Mouse (Mus musculus) bone marrow macrophage, adult 2 months (primary cell): ENCODE measurements around the gene Cirbp. TPM values are rescaled to one million over a fixed set of nuclear protein-coding genes. Genes with fewer than 3 reads are reported as not detected.

Experiments used
- H3K27ac ChIP-seq: 2 replicates; pipeline ENCODE4 v1.5.1; 2012; ENCODE audit warnings: low read depth, low read length; ENCODE audit not compliant: insufficient read depth
- H3K4me1 ChIP-seq: 2 replicates; pipeline ENCODE4 v1.6.1; 2012; ENCODE audit warnings: low read length; ENCODE audit not compliant: control insufficient read depth, insufficient read depth
- H3K4me3 ChIP-seq: 2 replicates; pipeline ENCODE4 v1.5.1; 2012; ENCODE audit warnings: mild to moderate bottlenecking, low read length, moderate library complexity; ENCODE audit not compliant: insufficient read depth
- CTCF ChIP-seq: IDR thresholded peaks from 2 replicates; pipeline ENCODE4 v1.5.1; 2012; ENCODE audit warnings: low read depth, mild to moderate bottlenecking, low read length, moderate library complexity
- POLR2A ChIP-seq: IDR thresholded peaks from 2 replicates; pipeline ENCODE4 v1.6.1; 2012; ENCODE audit warnings: mild to moderate bottlenecking, low read depth, low read length, borderline replicate concordance
- polyA plus RNA-seq: library from polyadenylated mRNA; stranded (reverse); fragments of >200 nt; gene quantifications from 2 replicates; pipeline ENCODE4 v1.2.4, GENCODE M21; 2012; ENCODE audit not compliant: missing spikeins, insufficient read depth, insufficient read length

Cirbp gene
- polyA plus RNA-seq, 1 experiment, result 48.0 TPM

- peak overlapping the region; percentile 86 for H3K27ac ChIP-seq
- no peak for TF ChIP-seq CTCF
- no peak for TF ChIP-seq POLR2A
- H3K4me1 ChIP-seq, result peaks cover 11% of the 10 kb centered on the region
- H3K4me3 ChIP-seq, result peak overlapping the region; percentile 73
These were observed 16.2 kb upstream of the Cirbp start for GRCm38 (mm10) chr10:80149291-80150225.

GRCm38 (mm10) chr10:80150226-80151210, 15.3 kb upstream of the Cirbp start:
- Histone ChIP-seq H3K4me1 (peaks cover 19% of the 10 kb centered on the region), H3K4me3 (peak overlapping the region; percentile 73), H3K27ac (peak overlapping the region; percentile 94)
- TF ChIP-seq POLR2A, result no peak

GRCm38 (mm10) chr10:80151211-80152034, 14.4 kb upstream of the Cirbp start:
- Histone ChIP-seq H3K4me3 (peak overlapping the region; percentile 73), H3K27ac (peak overlapping the region; percentile 94), H3K4me1 (peaks cover 27% of the 10 kb centered on the region)
- TF ChIP-seq POLR2A (no peak), CTCF (no peak)

- peak overlapping the region; percentile 73 for H3K4me3 ChIP-seq
- peaks cover 30% of the 10 kb centered on the region for H3K4me1 ChIP-seq
- TF ChIP-seq CTCF (no peak), POLR2A (no peak)
- H3K27ac ChIP-seq, result peak overlapping the region; percentile 94
These were observed 13.5 kb upstream of the Cirbp start for GRCm38 (mm10) chr10:80152071-80152872.

GRCm38 (mm10) chr10:80152873-80153260, 12.9 kb upstream of the Cirbp start:
- peak overlapping the region; percentile 94 for H3K27ac ChIP-seq
- peaks cover 31% of the 10 kb centered on the region for H3K4me1 ChIP-seq
- peak overlapping the region; percentile 73 for H3K4me3 ChIP-seq
- no peak for TF ChIP-seq POLR2A
- no peak for TF ChIP-seq CTCF

GRCm38 (mm10) chr10:80153713-80154112, 12.1 kb upstream of the Cirbp start:
- H3K4me1 ChIP-seq, result peaks cover 34% of the 10 kb centered on the region

GRCm38 (mm10) chr10:80154384-80154783, 11.4 kb upstream of the Cirbp start:
- peaks cover 41% of the 10 kb centered on the region for H3K4me1 ChIP-seq
- TF ChIP-seq POLR2A, result no peak
- no peak for TF ChIP-seq CTCF
- H3K4me3 ChIP-seq, result no peak overlapping the region
- H3K27ac ChIP-seq, result no peak overlapping the region

More at GRCm38 (mm10) chr10:80153713-80154112, 12.1 kb upstream of the Cirbp start:
- Histone ChIP-seq H3K27ac (no peak overlapping the region), H3K4me3 (no peak overlapping the region)
- TF ChIP-seq CTCF, result no peak
- TF ChIP-seq POLR2A, result no peak

GRCm38 (mm10) chr10:80155277-80155676, 10.5 kb upstream of the Cirbp start:
- TF ChIP-seq POLR2A, result no peak
- TF ChIP-seq CTCF, result no peak
- H3K27ac ChIP-seq, result no peak overlapping the region
- peaks cover 44% of the 10 kb centered on the region for H3K4me1 ChIP-seq
- H3K4me3 ChIP-seq, result no peak overlapping the region
